Mouse (Mus musculus): Measurements from ENCODE around the gene Insig2.

DNA sequence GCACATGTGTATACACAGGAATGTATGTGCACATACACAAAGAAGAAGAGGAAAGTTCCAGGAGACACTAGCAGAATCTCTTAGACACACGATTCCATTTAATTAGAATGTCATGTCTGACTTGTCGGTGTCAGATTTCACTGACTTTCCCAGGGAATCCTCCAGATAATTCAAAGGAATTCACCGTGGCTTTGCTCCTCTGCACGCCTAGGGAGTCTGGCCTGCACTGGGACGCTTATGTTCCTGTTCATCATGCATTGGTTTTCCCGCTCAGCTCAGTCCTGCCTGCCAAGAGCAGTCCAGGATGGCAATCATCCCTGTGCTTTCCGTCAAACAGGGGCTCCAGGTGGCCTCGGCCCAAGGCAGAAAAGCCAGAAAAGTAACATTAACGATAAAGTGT lies 34.9 kb upstream of the Insig2 start:
- no peak for TF ChIP-seq CTCF (IDR thresholded peaks at IDR 0.05; ENCODE audit: low read depth)
- TF ChIP-seq EP300 (optimal IDR thresholded peaks at IDR 0.05): no peak

Measured in stomach, postnatal 0 days (tissue).